In the genomic region with DNA sequence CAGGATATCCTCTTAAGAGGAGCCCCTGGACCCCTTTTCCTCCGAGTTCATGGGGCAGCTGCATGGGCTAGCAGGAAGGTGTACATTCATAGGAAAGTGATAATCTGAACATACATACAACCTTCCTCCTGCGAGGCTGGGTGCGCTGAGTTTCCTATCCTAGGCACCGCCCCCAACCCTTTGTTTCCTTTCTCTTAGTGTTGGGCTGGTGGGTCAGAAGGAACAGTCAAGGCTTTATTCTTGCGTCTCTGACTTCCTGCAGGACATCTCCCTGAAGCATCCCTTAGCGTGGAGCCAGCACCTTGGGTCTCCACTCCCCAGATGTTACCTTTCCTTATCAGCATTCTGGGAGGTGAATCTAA, we compare ENCODE assay signal across 12 mouse cellular contexts. TPM values are rescaled to one million over a fixed set of nuclear protein-coding genes. Genes with fewer than 3 reads are reported as not detected.
DNase-seq lines count a peak whose midpoint lies in the region; ATAC-seq lines count a peak whose summit lies in the region.
"Had no signal": no experiment of that assay in that cellular context is flagged by ENCODE, and none has a peak within 500 bp of the region (broad histone marks: within the 10 kb centered on the region; RNA-seq: fewer than 3 reads in every experiment).

No protein-coding gene starts in this region.

- no peak for ATAC-seq in forebrain, embryonic 14.5 days
- no peak for ATAC-seq in intestine, embryonic 14.5 days (replicated peaks; ENCODE audit: low FRiP score, low TSS enrichment, low read depth)
- ATAC-seq in intestine, embryonic 15.5 days = no peak
- no peak for ATAC-seq in neural tube, embryonic 15.5 days (ENCODE audit: low FRiP score)

- no peak overlapping the region for H3K9ac ChIP-seq in forebrain, embryonic 14.5 days (ENCODE audit: low read length)
- H3K9ac ChIP-seq in intestine, embryonic 14.5 days (ENCODE audit: low read length) = no peak overlapping the region
- H3K9ac ChIP-seq in intestine, embryonic 15.5 days = no peak overlapping the region
- H3K9ac ChIP-seq in neural tube, embryonic 15.5 days (replicated peaks) = no peak overlapping the region

- DNase-seq in forebrain, embryonic 10.5 days (ENCODE audit: extremely low spot score, low spot score) = no peak
- no peak for DNase-seq in forebrain, embryonic 14.5 days (ENCODE audit: low spot score)
- DNase-seq in intestine, embryonic 14.5 days (ENCODE audit: low spot score) = no peak
- peak; percentile 42 for DNase-seq in neural tube, embryonic 10.5 days (ENCODE audit: extremely low spot score, low spot score)
- DNase-seq in thymus, postnatal 4 days = peak; percentile 67
- DNase-seq in layer of hippocampus, postnatal 36 days = no peak
- DNase-seq: adrenal gland, postnatal 25 days; cerebellum, adult 8-10 months; right cerebral cortex, postnatal 25 days had no signal

- H3K36me3 ChIP-seq in forebrain, embryonic 10.5 days (replicated peaks) = no peaks in the 10 kb centered on the region
- no peaks in the 10 kb centered on the region for H3K36me3 ChIP-seq in forebrain, embryonic 14.5 days (ENCODE audit: control insufficient read depth, insufficient read depth, low read length)
- no peaks in the 10 kb centered on the region for H3K36me3 ChIP-seq in intestine, embryonic 14.5 days (ENCODE audit: control insufficient read depth, insufficient read depth, low read length)
- H3K36me3 ChIP-seq in intestine, embryonic 15.5 days = no peaks in the 10 kb centered on the region
- no peaks in the 10 kb centered on the region for H3K36me3 ChIP-seq in neural tube, embryonic 15.5 days

- no peak overlapping the region for H3K4me2 ChIP-seq in forebrain, embryonic 14.5 days (ENCODE audit: low read length)
- 0 out of 2 replicates have a peak overlapping the region, but pooled peaks have one; percentile 3 for H3K4me2 ChIP-seq in intestine, embryonic 14.5 days (ENCODE audit: low read length)
- H3K4me2 ChIP-seq in intestine, embryonic 15.5 days (replicated peaks) = no peak overlapping the region
- H3K4me2 ChIP-seq in neural tube, embryonic 15.5 days = no peak overlapping the region

- peaks cover 69% of the 10 kb centered on the region for H3K4me1 ChIP-seq in forebrain, embryonic 10.5 days
- peaks cover 16% of the 10 kb centered on the region for H3K4me1 ChIP-seq in forebrain, embryonic 14.5 days (ENCODE audit: control insufficient read depth, insufficient read depth, low read length)
- H3K4me1 ChIP-seq in intestine, embryonic 14.5 days (replicated peaks; ENCODE audit: control insufficient read depth, insufficient read depth, low read length) = peaks cover 37% of the 10 kb centered on the region
- peaks cover 52% of the 10 kb centered on the region for H3K4me1 ChIP-seq in intestine, embryonic 15.5 days (replicated peaks)
- H3K4me1 ChIP-seq in neural tube, embryonic 15.5 days = peaks cover 31% of the 10 kb centered on the region

- H3K9me3 ChIP-seq in forebrain, embryonic 10.5 days = no peaks in the 10 kb centered on the region
- H3K9me3 ChIP-seq in forebrain, embryonic 14.5 days (replicated peaks; ENCODE audit: control insufficient read depth, low read length) = no peaks in the 10 kb centered on the region
- H3K9me3 ChIP-seq in intestine, embryonic 14.5 days (ENCODE audit: control insufficient read depth, low read length) = no peaks in the 10 kb centered on the region
- no peaks in the 10 kb centered on the region for H3K9me3 ChIP-seq in intestine, embryonic 15.5 days
- H3K9me3 ChIP-seq in neural tube, embryonic 15.5 days (replicated peaks) = no peaks in the 10 kb centered on the region

- peak overlapping the region; percentile 31 for H3K4me3 ChIP-seq in forebrain, embryonic 10.5 days
- H3K4me3 ChIP-seq in forebrain, embryonic 14.5 days (ENCODE audit: low read depth, low read length) = no peak overlapping the region
- no peak overlapping the region for H3K4me3 ChIP-seq in intestine, embryonic 14.5 days (ENCODE audit: low read depth, low read length)
- H3K4me3 ChIP-seq in intestine, embryonic 15.5 days (replicated peaks) = no peak overlapping the region
- H3K4me3 ChIP-seq in neural tube, embryonic 15.5 days (replicated peaks) = no peak overlapping the region
- H3K4me3 ChIP-seq: erythroblast, embryonic 14.5 days had no signal

- peak overlapping the region; percentile 85 for H3K27ac ChIP-seq in forebrain, embryonic 10.5 days
- H3K27ac ChIP-seq in forebrain, embryonic 14.5 days (ENCODE audit: low read depth, low read length) = no peak overlapping the region
- H3K27ac ChIP-seq in intestine, embryonic 14.5 days (ENCODE audit: low read depth) = no peak overlapping the region
- H3K27ac ChIP-seq in intestine, embryonic 15.5 days = no peak overlapping the region
- no peak overlapping the region for H3K27ac ChIP-seq in neural tube, embryonic 15.5 days (replicated peaks)

- WGBS in forebrain, embryonic 10.5 days = 8% methylated on average over 6 of the region's 6 CpGs
- 12% methylated on average over 6 of the region's 6 CpGs for WGBS in forebrain, embryonic 14.5 days
- 30% methylated on average over 6 of the region's 6 CpGs for WGBS in intestine, embryonic 14.5 days
- WGBS in intestine, embryonic 15.5 days = 39% methylated on average over 6 of the region's 6 CpGs
- WGBS in neural tube, embryonic 15.5 days = 21% methylated on average over 6 of the region's 6 CpGs

- 0 out of 2 replicates have a peak, but pooled peaks cover 3% of the 10 kb centered on the region for H3K27me3 ChIP-seq in forebrain, embryonic 10.5 days (ENCODE audit: poor library complexity, severe bottlenecking)
- H3K27me3 ChIP-seq in forebrain, embryonic 14.5 days (replicated peaks; ENCODE audit: control insufficient read depth, insufficient read depth, low read length) = no peaks in the 10 kb centered on the region
- H3K27me3 ChIP-seq in intestine, embryonic 14.5 days (replicated peaks; ENCODE audit: control insufficient read depth, insufficient read depth, low read length) = no peaks in the 10 kb centered on the region
- no peaks in the 10 kb centered on the region for H3K27me3 ChIP-seq in intestine, embryonic 15.5 days (replicated peaks)
- no peaks in the 10 kb centered on the region for H3K27me3 ChIP-seq in neural tube, embryonic 15.5 days (replicated peaks)

RNA-seq across cellular contexts. Expression of gene Cdc42ep4, which starts 28.0 kb away (rescaled TPM):
- polyA plus RNA-seq in forebrain, embryonic 10.5 days (2016; fragmentation: Nextera tagmentation; extraction: Ambion mirVana) = 107 TPM in 2 replicates
- 52.4 and 61.5 TPM in 2 replicates for polyA plus RNA-seq in forebrain, embryonic 14.5 days (2014; fragmentation: Nextera tagmentation; extraction: Ambion mirVana)
- 46.8 and 52.0 TPM in 2 replicates for polyA plus RNA-seq in intestine, embryonic 14.5 days (2014; fragmentation: Nextera tagmentation; extraction: Ambion mirVana)
- 54.4 and 57.8 TPM in 2 replicates for polyA plus RNA-seq in intestine, embryonic 15.5 days (2015; fragmentation: Nextera tagmentation; extraction: Ambion mirVana)
- polyA plus RNA-seq in neural tube, embryonic 15.5 days (2015; fragmentation: Nextera tagmentation; extraction: Ambion mirVana) = 58.1 and 58.6 TPM in 2 replicates
- total RNA-seq in layer of hippocampus, postnatal 36 days (2021) = 10 to 100 TPM; 34.5 to 38.0 TPM

Comparison
In these comparisons a context has a peak if more than half of its experiments do, and no peak if none do; other contexts are left out.
1. DNase-seq: peak in neural tube, embryonic 10.5 days (single experiment) and thymus, postnatal 4 days (single experiment); none in forebrain, embryonic 10.5 days (single experiment), forebrain, embryonic 14.5 days (single experiment), intestine, embryonic 14.5 days (single experiment) and layer of hippocampus, postnatal 36 days (0 of 2).